Mouse (Mus musculus): ENCODE results near the gene Gm10912.

DNA sequence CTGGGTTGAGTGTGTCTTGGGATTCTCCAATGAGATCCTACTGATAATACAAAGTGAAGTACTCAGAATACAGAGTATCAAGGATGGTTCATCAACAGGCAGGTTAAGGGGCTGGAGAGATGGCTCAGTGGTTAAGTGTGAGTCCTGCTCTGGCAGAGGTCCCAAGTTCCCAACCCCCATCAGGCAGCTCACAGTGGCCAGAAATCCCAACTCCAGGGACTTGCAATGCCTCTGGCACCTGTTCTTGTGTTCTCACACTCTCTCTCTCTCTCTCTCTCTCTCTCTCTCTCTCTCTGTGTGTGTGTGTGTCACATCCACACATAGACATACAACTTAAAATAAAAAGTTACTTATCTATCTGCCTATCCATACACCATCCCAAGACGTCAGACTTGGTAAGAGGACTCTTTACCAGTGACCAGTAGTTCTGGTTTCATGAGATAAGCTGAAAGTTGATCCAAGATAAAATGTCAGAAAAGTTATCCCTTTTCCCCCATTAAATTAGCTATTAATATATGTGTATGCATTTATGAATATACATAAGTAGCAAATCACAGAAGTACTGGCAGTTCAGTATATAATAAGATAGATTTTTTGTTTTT, 21.0 kb upstream of the Gm10912 start:
- TF ChIP-seq CTCF (conservative IDR thresholded peaks at IDR 0.05; ENCODE audit: low read length) = no peak
- TF ChIP-seq NANOG (IDR thresholded peaks at IDR 0.05; ENCODE audit: borderline replicate concordance, low read length) = no peak

Data from E14TG2a.4 (cell line).